Mouse (Mus musculus): Measurements from ENCODE around the gene Mtmr12. TPM values are rescaled to one million over a fixed set of nuclear protein-coding genes. Genes with fewer than 3 reads are reported as not detected.

Gene Mtmr12
- polyA plus RNA-seq, 1 experiment, result 24.5 TPM

DNA sequence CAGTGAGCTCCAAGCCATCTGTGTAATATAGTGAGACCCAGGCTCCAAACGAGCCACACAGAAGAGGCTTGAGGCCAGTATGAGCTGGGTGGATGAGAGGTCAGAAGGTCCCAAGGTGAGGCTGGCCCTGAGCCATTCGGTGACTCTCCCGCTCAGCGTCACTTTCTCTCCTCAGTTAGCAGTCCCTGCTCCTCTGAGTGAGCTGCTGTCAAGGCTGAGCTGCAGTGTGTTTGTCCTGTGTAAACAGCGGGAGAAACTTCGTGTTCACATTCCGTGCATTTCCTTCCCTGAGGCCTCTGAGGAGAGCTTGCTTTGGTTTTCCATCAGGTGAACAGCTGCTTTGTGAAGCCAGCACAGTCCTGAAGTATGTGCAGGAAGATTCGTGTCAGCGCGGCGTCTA, 27.6 kb downstream of the Mtmr12 start:
- no peak for DNase-seq (ENCODE audit: extremely low spot score in 1 of 2, low spot score in 1 of 2)

- no peak for DNase-seq (ENCODE audit: extremely low spot score in 1 of 2, low spot score in 1 of 2)
These were observed 28.2 kb downstream of the Mtmr12 start for GRCm38 (mm10) chr15:12233021-12233420.

GRCm38 (mm10) chr15:12235559-12235958, 30.7 kb downstream of the Mtmr12 start:
- DNase-seq (ENCODE audit: extremely low spot score in 1 of 2, low spot score in 1 of 2), result no peak

DNA sequence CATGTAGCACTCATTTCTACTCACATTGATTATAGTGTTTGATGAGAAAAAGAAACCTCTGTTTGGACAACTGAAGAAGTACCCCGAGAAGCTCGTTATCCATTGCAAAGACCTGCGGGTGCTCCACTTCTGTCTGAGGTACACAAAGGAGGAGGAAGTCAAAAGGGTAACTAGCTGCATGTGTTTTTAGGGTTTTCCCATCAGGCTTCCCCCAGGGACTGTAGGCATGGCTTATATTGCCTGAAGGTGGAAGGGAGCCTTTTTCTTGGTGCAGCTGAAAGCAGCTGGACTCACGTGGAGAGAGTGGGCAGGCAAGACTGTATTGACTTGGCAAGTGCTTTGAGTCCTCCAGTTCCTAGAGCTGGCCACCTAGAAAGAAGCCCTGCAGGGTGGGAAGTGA, 31.2 kb downstream of the Mtmr12 start:
- no peak for DNase-seq (ENCODE audit: extremely low spot score in 1 of 2, low spot score in 1 of 2)

DNA sequence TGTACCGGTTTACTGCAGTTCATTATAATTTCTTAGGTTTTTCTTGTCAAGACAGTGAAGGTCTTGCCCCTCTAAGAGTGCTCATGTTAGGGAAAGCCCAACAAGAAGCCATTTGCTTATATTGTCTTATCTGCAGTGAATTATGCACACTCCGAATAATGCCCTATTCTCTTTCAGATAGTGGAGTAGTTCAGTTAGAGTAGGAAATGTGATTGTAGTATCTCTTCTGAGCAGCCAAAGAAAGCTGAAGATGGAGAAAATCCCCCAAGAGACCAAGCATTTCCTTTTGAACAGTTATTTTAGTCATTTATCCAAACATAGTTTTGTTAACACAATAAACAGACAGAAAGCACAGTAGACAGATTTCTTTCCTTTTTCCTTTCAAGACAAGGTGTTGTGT, 32.1 kb downstream of the Mtmr12 start:
- no peak for DNase-seq (ENCODE audit: extremely low spot score in 1 of 2, low spot score in 1 of 2)

DNA sequence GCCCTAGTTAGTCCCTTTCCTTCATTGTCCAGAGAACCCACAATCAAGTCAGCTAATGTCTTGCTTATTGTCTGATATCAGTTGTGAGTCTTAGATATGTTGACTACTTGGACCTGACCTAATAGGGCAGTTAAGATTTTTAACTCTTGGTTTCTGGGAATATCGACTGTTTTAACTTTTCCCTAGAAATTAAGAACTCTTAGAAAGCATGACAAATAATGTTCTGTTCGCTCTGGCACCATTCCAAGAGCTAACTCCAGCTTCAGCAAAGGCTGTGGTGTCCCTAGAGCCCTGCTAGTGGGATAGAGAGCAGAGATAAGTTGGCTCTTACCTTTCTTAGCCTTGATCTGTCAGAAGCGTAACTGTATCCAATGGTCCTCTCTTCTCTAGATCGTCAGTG, 32.7 kb downstream of the Mtmr12 start:
- DNase-seq (ENCODE audit: extremely low spot score in 1 of 2, low spot score in 1 of 2), result no peak

DNA sequence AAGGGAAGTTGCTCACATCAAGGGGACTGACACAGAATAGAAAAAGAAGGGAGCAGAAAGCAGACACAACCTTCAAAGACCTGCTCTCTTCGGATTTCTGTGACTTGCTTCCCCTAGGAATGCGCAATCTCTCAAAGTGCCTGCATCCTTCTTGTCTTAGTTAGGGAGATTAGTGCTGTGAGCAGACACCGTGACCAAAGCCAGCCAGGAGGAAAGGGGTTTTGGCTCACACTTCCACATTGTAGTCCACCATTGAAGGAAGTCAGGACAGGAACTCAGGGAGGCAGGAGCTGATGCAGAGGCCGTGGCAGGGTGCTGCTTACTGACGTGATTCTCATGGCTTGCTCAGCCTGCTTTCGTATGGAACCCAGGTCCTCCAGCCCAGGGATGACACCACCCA, 33.5 kb downstream of the Mtmr12 start:
- no peak for DNase-seq (ENCODE audit: extremely low spot score in 1 of 2, low spot score in 1 of 2)

DNA sequence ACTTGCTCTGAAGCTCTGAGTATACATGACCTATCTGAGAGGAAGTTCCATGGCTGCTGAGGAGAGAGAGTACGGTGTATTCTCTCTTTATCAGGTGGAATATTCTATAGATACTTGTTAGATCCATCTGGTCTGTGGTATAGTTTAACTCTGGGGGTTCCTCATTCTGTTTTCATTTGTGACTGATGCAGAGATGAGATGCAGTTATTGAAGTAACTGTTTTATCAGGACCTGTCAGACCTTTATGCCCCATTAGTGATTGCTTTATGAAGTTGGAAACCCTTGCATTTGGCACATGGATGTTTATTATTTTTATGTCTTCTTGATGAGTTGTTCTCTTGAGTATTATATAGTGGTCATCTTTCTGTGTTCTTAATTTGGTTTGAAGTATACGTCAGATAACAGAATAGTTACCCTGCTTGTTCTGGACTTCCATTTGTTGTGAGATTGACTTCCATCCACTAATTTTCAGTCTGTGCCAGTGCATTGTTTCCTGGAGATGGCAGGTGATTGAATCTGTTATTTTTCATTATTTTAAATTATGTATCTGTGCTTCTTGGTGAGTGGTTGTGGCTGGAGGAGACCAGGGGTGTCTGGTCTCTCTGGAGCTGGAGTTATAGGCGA, 36.0 kb downstream of the Mtmr12 start:
- DNase-seq (ENCODE audit: extremely low spot score in 1 of 2, low spot score in 1 of 2), result no peak

- no peak for DNase-seq (ENCODE audit: extremely low spot score in 1 of 2, low spot score in 1 of 2)
These were observed 39.0 kb downstream of the Mtmr12 start for GRCm38 (mm10) chr15:12243792-12244191.

GRCm38 (mm10) chr15:12245580-12246359, 40.9 kb downstream of the Mtmr12 start:
- DNase-seq (ENCODE audit: extremely low spot score in 1 of 2, low spot score in 1 of 2), result peak; percentile 66 to 71

GRCm38 (mm10) chr15:12246360-12247158, 41.7 kb downstream of the Mtmr12 start:
- DNase-seq (ENCODE audit: extremely low spot score in 1 of 2, low spot score in 1 of 2), result no peak

DNA sequence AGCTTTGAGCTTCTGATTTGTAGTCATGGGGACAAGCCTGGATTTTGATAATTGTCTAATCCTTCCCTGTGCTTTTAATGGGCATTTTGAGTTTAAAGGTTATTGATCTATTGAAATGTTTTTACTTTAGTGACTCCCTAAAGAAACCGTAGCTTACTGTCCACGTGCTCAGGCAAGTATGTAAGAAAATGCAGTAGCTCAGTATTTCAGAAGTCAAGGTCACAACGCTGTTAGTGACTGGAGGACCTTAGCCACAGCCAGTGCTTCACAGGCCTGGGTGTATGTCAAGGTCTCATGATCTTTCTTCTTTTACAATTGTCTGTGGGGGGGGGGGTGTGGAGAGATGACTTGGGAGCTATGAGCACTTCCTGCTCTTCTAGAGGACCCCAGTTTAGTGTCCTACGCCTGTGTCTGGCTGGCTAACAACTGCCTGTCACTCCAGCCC, 42.4 kb downstream of the Mtmr12 start:
- DNase-seq (ENCODE audit: extremely low spot score in 1 of 2, low spot score in 1 of 2), result no peak

- peak in 1 of 2 experiments; percentile 59 for DNase-seq (ENCODE audit: extremely low spot score in 1 of 2, low spot score in 1 of 2)
These were observed 43.5 kb downstream of the Mtmr12 start for GRCm38 (mm10) chr15:12248279-12248678.

- DNase-seq (ENCODE audit: extremely low spot score in 1 of 2, low spot score in 1 of 2), result no peak
These were observed 45.5 kb downstream of the Mtmr12 start for GRCm38 (mm10) chr15:12250350-12250749.

- no peak for DNase-seq (ENCODE audit: extremely low spot score in 1 of 2, low spot score in 1 of 2)
These were observed 46.8 kb downstream of the Mtmr12 start for GRCm38 (mm10) chr15:12251416-12252140.

DNA sequence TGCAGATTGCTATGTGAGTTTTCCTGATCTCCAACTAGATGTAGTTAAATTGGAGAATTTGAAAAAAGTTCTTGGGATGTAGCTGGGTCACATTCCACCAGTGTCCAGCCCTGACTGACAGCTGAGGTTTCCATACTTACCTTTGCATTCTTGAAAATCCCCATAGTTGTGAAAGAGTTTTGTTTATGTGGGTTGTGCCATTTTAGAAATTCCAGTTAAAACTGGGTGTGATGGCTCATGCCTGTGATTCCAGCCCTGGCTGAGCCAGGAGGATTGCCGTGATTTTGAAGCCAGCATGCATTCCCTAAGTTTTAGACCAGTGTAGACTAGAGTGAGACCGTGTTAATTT, 47.3 kb downstream of the Mtmr12 start:
- no peak for DNase-seq (ENCODE audit: extremely low spot score in 1 of 2, low spot score in 1 of 2)

GRCm38 (mm10) chr15:12257730-12258494, 53.1 kb downstream of the Mtmr12 start:
- DNase-seq (ENCODE audit: extremely low spot score in 1 of 2, low spot score in 1 of 2), result no peak

DNA sequence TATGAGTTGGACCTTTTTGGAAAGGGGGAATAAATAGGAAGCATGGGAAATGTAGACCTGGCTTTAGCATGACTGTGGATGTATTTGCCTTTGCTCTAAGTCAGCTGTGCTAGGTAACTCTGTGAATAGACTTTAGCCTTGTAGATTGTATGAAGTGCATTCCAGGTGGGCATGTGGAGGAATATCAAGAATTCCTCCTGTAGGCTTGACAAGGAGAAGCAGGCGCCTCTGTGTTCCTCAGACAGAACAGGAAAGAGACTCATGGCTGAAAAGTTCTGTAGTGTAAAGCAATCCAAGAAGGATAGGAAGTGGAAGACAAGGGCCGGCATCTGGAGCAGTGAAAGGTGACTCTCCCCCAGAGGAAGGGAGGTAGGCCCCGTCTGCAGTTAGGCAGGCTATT, 58.2 kb downstream of the Mtmr12 start:
- no peak for DNase-seq (ENCODE audit: extremely low spot score in 1 of 2, low spot score in 1 of 2)

GRCm38 (mm10) chr15:12266460-12266859, 61.6 kb downstream of the Mtmr12 start:
- no peak for DNase-seq (ENCODE audit: extremely low spot score in 1 of 2, low spot score in 1 of 2)

DNA sequence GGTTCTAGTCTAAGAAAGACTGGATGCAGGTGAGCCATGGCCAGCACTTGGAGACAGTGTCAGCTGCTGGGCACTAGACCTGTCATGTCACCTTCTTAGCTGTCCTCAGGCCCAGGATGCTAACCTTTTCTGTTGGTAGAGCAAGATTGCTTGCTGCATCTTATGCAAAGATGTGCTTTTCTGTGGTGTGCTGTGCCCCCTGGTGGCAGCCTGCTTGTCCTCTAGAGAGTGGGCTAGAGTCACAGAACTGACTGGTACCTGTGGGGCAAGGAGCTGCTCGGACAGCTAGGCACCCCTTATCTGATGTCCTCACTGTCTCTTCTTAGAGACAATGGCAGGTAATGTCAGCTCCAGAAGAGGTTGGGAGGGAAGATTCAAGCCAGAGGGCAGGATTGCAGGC, 63.2 kb downstream of the Mtmr12 start:
- peak in 1 of 2 experiments; percentile 83 for DNase-seq (ENCODE audit: extremely low spot score in 1 of 2, low spot score in 1 of 2)
